ENCODE assay signal across 21 mouse cellular contexts in genomic region chr1:84613119-84613518, GRCm38 (mm10).
DNase-seq lines count a peak whose midpoint lies in the region; ATAC-seq lines count a peak whose summit lies in the region.
"Had no signal": no experiment of that assay in that cellular context is flagged by ENCODE, and none has a peak within 500 bp of the region (broad histone marks: within the 10 kb centered on the region; RNA-seq: fewer than 3 reads in every experiment).

No protein-coding gene starts in this region.

- no peak overlapping the region; the same call in 1 of the 2 replicates for H3K4me3 ChIP-seq in midbrain, embryonic 10.5 days
- H3K4me3 ChIP-seq in midbrain, embryonic 16.5 days (ENCODE audit: low read depth, low read length): no peak overlapping the region
- H3K4me3 ChIP-seq in forebrain, embryonic 12.5 days (replicated peaks): no peak overlapping the region
- no peak overlapping the region for H3K4me3 ChIP-seq in hindbrain, embryonic 15.5 days
- H3K4me3 ChIP-seq in neural tube, embryonic 14.5 days (ENCODE audit: low read depth, low read length): no peak overlapping the region
- H3K4me3 ChIP-seq: embryonic facial prominence, embryonic 15.5 days; limb, embryonic 13.5 days had no signal

- no peaks in the 10 kb centered on the region for H3K36me3 ChIP-seq in midbrain, embryonic 10.5 days
- H3K36me3 ChIP-seq in midbrain, embryonic 16.5 days (ENCODE audit: control insufficient read depth, insufficient read depth, low read length): no peaks in the 10 kb centered on the region
- no peaks in the 10 kb centered on the region for H3K36me3 ChIP-seq in forebrain, embryonic 12.5 days (replicated peaks)
- H3K36me3 ChIP-seq in hindbrain, embryonic 15.5 days: no peaks in the 10 kb centered on the region
- no peaks in the 10 kb centered on the region for H3K36me3 ChIP-seq in neural tube, embryonic 14.5 days (ENCODE audit: control insufficient read depth, insufficient read depth, low read length)
- H3K36me3 ChIP-seq: embryonic facial prominence, embryonic 15.5 days; limb, embryonic 13.5 days had no signal

- intact Hi-C loops in left cerebral cortex, postnatal 36 days (cut with DNase I): no loop called here

- no peak for ATAC-seq in midbrain, embryonic 16.5 days
- peak; percentile 55 for ATAC-seq in forebrain, embryonic 12.5 days (ENCODE audit: low FRiP score)
- no peak for ATAC-seq in hindbrain, embryonic 15.5 days (ENCODE audit: low FRiP score, low read depth)
- ATAC-seq in neural tube, embryonic 14.5 days (ENCODE audit: low read depth): no peak
- ATAC-seq: activated CD4-positive, CD25-positive, alpha-beta regulatory T cell, adult 4 months; Patski had no signal

- H3K9ac ChIP-seq in midbrain, embryonic 16.5 days (ENCODE audit: low read depth, low read length): no peak overlapping the region
- no peak overlapping the region for H3K9ac ChIP-seq in forebrain, embryonic 12.5 days
- no peak overlapping the region for H3K9ac ChIP-seq in hindbrain, embryonic 15.5 days
- H3K9ac ChIP-seq in neural tube, embryonic 14.5 days (replicated peaks; ENCODE audit: low read depth, low read length): no peak overlapping the region
- H3K9ac ChIP-seq: embryonic facial prominence, embryonic 15.5 days; limb, embryonic 13.5 days; liver, embryonic 14.5 days had no signal

- DNase-seq in midbrain, embryonic 10.5 days (ENCODE audit: low spot score): peak; percentile 70
- no peak for DNase-seq in left cerebral cortex, postnatal 36 days (ENCODE audit: low spot score in 2 of 2)
- no peak for DNase-seq in adipocyte (ENCODE audit: low spot score)
- DNase-seq in kidney, adult 11 months: no peak
- DNase-seq: adrenal gland, postnatal 25 days; B cell, adult 2 months; cerebellum, adult 8-10 months; gastrocnemius, postnatal 10 days; heart, adult 18-20 months; kidney, adult 9 months; right cerebral cortex, postnatal 25 days; thymus, postnatal 14 days had no signal

- H3K27ac ChIP-seq in midbrain, embryonic 10.5 days (replicated peaks): peak overlapping the region; percentile 65
- no peak overlapping the region for H3K27ac ChIP-seq in midbrain, embryonic 16.5 days (ENCODE audit: low read length)
- H3K27ac ChIP-seq in forebrain, embryonic 12.5 days: no peak overlapping the region
- peak overlapping the region; percentile 59; the same call in 1 of the 2 replicates for H3K27ac ChIP-seq in hindbrain, embryonic 15.5 days (replicated peaks)
- H3K27ac ChIP-seq in neural tube, embryonic 14.5 days (ENCODE audit: low read depth, low read length): peak overlapping the region; percentile 2; the same call in 1 of the 2 replicates
- H3K27ac ChIP-seq: embryonic facial prominence, embryonic 15.5 days; limb, embryonic 13.5 days; liver, embryonic 14.5 days had no signal

- peaks cover 49% of the 10 kb centered on the region for H3K27me3 ChIP-seq in midbrain, embryonic 10.5 days (ENCODE audit: low read depth, poor library complexity, severe bottlenecking)
- no peaks in the 10 kb centered on the region for H3K27me3 ChIP-seq in midbrain, embryonic 16.5 days (ENCODE audit: control insufficient read depth, insufficient read depth, low read depth, low read length)
- no peaks in the 10 kb centered on the region for H3K27me3 ChIP-seq in forebrain, embryonic 12.5 days
- H3K27me3 ChIP-seq in hindbrain, embryonic 15.5 days: no peaks in the 10 kb centered on the region
- no peaks in the 10 kb centered on the region for H3K27me3 ChIP-seq in neural tube, embryonic 14.5 days (ENCODE audit: control insufficient read depth, insufficient read depth, low read length)
- H3K27me3 ChIP-seq: embryonic facial prominence, embryonic 15.5 days; limb, embryonic 13.5 days had no signal

- H3K9me3 ChIP-seq in midbrain, embryonic 10.5 days (replicated peaks): peaks cover 3% of the 10 kb centered on the region
- H3K9me3 ChIP-seq in midbrain, embryonic 16.5 days (replicated peaks; ENCODE audit: control insufficient read depth, low read length, poor library complexity, severe bottlenecking): no peaks in the 10 kb centered on the region
- H3K9me3 ChIP-seq in forebrain, embryonic 12.5 days: no peaks in the 10 kb centered on the region
- H3K9me3 ChIP-seq in hindbrain, embryonic 15.5 days: no peaks in the 10 kb centered on the region
- no peaks in the 10 kb centered on the region for H3K9me3 ChIP-seq in neural tube, embryonic 14.5 days (ENCODE audit: control insufficient read depth, low read length)
- H3K9me3 ChIP-seq: embryonic facial prominence, embryonic 15.5 days had no signal

- no peak overlapping the region for H3K4me2 ChIP-seq in midbrain, embryonic 16.5 days (ENCODE audit: low read length)
- no peak overlapping the region for H3K4me2 ChIP-seq in forebrain, embryonic 12.5 days
- H3K4me2 ChIP-seq in hindbrain, embryonic 15.5 days: no peak overlapping the region
- H3K4me2 ChIP-seq in neural tube, embryonic 14.5 days (ENCODE audit: low read depth, low read length): no peak overlapping the region
- H3K4me2 ChIP-seq: embryonic facial prominence, embryonic 15.5 days; limb, embryonic 13.5 days had no signal

- H3K4me1 ChIP-seq in midbrain, embryonic 10.5 days: peaks cover 64% of the 10 kb centered on the region
- peaks cover 29% of the 10 kb centered on the region for H3K4me1 ChIP-seq in midbrain, embryonic 16.5 days (ENCODE audit: control insufficient read depth, insufficient read depth, low read length)
- peaks cover 26% of the 10 kb centered on the region for H3K4me1 ChIP-seq in forebrain, embryonic 12.5 days
- H3K4me1 ChIP-seq in hindbrain, embryonic 15.5 days (replicated peaks): peaks cover 43% of the 10 kb centered on the region
- H3K4me1 ChIP-seq in neural tube, embryonic 14.5 days (ENCODE audit: control insufficient read depth, insufficient read depth, low read length): peaks cover 20% of the 10 kb centered on the region; the same call in 1 of the 2 replicates
- H3K4me1 ChIP-seq: embryonic facial prominence, embryonic 15.5 days; limb, embryonic 13.5 days had no signal

- 28% methylated on average over 8 of the region's 8 CpGs for WGBS in midbrain, embryonic 10.5 days
- WGBS in midbrain, embryonic 16.5 days: 5% methylated on average over 8 of the region's 8 CpGs
- 9% methylated on average over 8 of the region's 8 CpGs for WGBS in forebrain, embryonic 12.5 days
- whole genome bisulfite sequencing in hindbrain, embryonic 15.5 days: 21% methylated on average over 8 of the region's 8 CpGs
- WGBS in neural tube, embryonic 14.5 days: 22% methylated on average over 8 of the region's 8 CpGs

Comparison
In these comparisons a context has a peak if more than half of its experiments do, and no peak if none do; other contexts are left out.
1. H3K27ac ChIP-seq: peak in midbrain, embryonic 10.5 days (single experiment), hindbrain, embryonic 15.5 days (single experiment) and neural tube, embryonic 14.5 days (single experiment); none in midbrain, embryonic 16.5 days (single experiment) and forebrain, embryonic 12.5 days (single experiment).